Mouse (Mus musculus) small intestine, adult 2 months (tissue): ENCODE measurements around the gene Cdk6.

Experiments used
- CTCF ChIP-seq: fragments of 200-500 bp; IDR thresholded peaks from 2 replicates; pipeline ENCODE4 v1.5.1; 2012; ENCODE audit warnings: low read depth, mild to moderate bottlenecking, control low read depth, inconsistent platforms, low read length, moderate library complexity, mixed read lengths; ENCODE audit not compliant: insufficient replicate concordance, insufficient read length; ENCODE audit errors: extremely low read depth
- POLR2A ChIP-seq: fragments of 200-500 bp; IDR thresholded peaks from 2 replicates; pipeline ENCODE4 v1.6.1; 2012; ENCODE audit warnings: low read depth, mild to moderate bottlenecking, control low read depth, inconsistent platforms, low read length, moderate library complexity

GRCm38 (mm10) chr5:3385078-3385477 lies 43.8 kb downstream of the Cdk6 start:
- TF ChIP-seq CTCF: no peak
- TF ChIP-seq POLR2A: no peak
